Mouse (Mus musculus) gastrocnemius, postnatal 36 days (tissue): ENCODE results near the gene Slitrk4. TPM values are rescaled to one million over a fixed set of nuclear protein-coding genes. Genes with fewer than 3 reads are reported as not detected.

Source experiments
- DNase-seq, 2 experiments: peaks; one replicate each; pipeline ENCODE4 v3.0.0; 2022
- intact Hi-C: fragments of 180-260 bp; cut with DNase I; formaldehyde crosslinking; loops from one replicate; pipeline ENCODE4 v1.15.1; 2025
- long read RNA-seq, 2 experiments: library from polyadenylated mRNA; stranded (forward); transcript quantifications; one replicate each; pipeline ENCODE4 v2.0.0; 2021
- total RNA-seq, 2 experiments: library from RNA; stranded (reverse); gene quantifications; 2 replicates each; pipeline ENCODE4 v1.2.3; 2021

Slitrk4 gene
- total RNA-seq = under 1 TPM; 0.10 to 0.18 TPM
- long read RNA-seq, experiment 1 = 0 reads
- long read RNA-seq, experiment 2 = 0 reads

- intact Hi-C loops = no loop called here
Measured at GRCm38 (mm10) chrX:64276290-64277125, at the start of gene Slitrk4. TSS of gene Slitrk4 (minus strand) at chrX:64276996.

GRCm38 (mm10) chrX:64319501-64319900, 42.7 kb upstream of the Slitrk4 start:
- no peak for DNase-seq
- intact Hi-C loops = no loop called here

More at GRCm38 (mm10) chrX:64276290-64277125, at the start of gene Slitrk4:
- DNase-seq = no peak

- intact Hi-C loops = no loop called here
- DNase-seq = no peak
Measured at GRCm38 (mm10) chrX:64277991-64278301, 1.1 kb upstream of the Slitrk4 start.

GRCm38 (mm10) chrX:64277126-64277990, 562 bp upstream of the Slitrk4 start:
- intact Hi-C loops = no loop called here
- no peak for DNase-seq

- DNase-seq = no peak
- intact Hi-C loops = no loop called here
Measured at GRCm38 (mm10) chrX:64275501-64276289, 1.1 kb downstream of the Slitrk4 start.

GRCm38 (mm10) chrX:64263481-64263880, 13.3 kb downstream of the Slitrk4 start:
- DNase-seq = no peak
- intact Hi-C loops = no loop called here

Other genes with a start within 250 kb of the Slitrk4 start
- gene Gm6760, start 124.8 kb downstream of the Slitrk4 start, total RNA-seq = not detected
- not detected for gene 3830417A13Rik, start 103.4 kb downstream of the Slitrk4 start, total RNA-seq